Mouse (Mus musculus) forebrain, embryonic 16.5 days (tissue): ENCODE data around the gene Lsm7. TPM values are rescaled to one million over a fixed set of nuclear protein-coding genes. Genes with fewer than 3 reads are reported as not detected.
A peak's percentile ranks its signal among the peaks of the same experiment; 100 is the strongest.

ENCODE experiments used
- ATAC-seq: fragments of 200-750 bp; cut with Nextera tagmentation; 2 replicates; pipeline ENCODE4 v1.8.0; 2017; ENCODE audit warnings: mild to moderate bottlenecking, moderate library complexity
- H3K27ac ChIP-seq: fragments of 300-500 bp; sonication (generic); 2 replicates; pipeline ENCODE4 v1.5.1; 2014; ENCODE audit warnings: low read length, control low read depth
- H3K27me3 ChIP-seq: fragments of 300-500 bp; sonication (generic); replicated peaks from 2 replicates; pipeline ENCODE4 v1.6.1; 2014; ENCODE audit warnings: low read length; ENCODE audit not compliant: control insufficient read depth, insufficient read depth
- H3K36me3 ChIP-seq: fragments of 300-500 bp; sonication (generic); 2 replicates; pipeline ENCODE4 v1.6.1; 2014; ENCODE audit not compliant: control insufficient read depth, insufficient read depth
- H3K4me1 ChIP-seq: fragments of 300-500 bp; sonication (generic); replicated peaks from 2 replicates; pipeline ENCODE4 v1.6.1; 2014; ENCODE audit warnings: low read length; ENCODE audit not compliant: control insufficient read depth, insufficient read depth
- H3K4me2 ChIP-seq: fragments of 300-500 bp; sonication (generic); 2 replicates; pipeline ENCODE4 v1.6.1; 2014; ENCODE audit warnings: mild to moderate bottlenecking, low read length, control low read depth
- H3K4me3 ChIP-seq: fragments of 300-500 bp; sonication (generic); replicated peaks from 2 replicates; pipeline ENCODE4 v1.5.1; 2014; ENCODE audit warnings: mild to moderate bottlenecking, low read length, control low read depth
- H3K9ac ChIP-seq: fragments of 300-500 bp; sonication (generic); replicated peaks from 2 replicates; pipeline ENCODE4 v1.6.1; 2014; ENCODE audit warnings: low read depth, low read length, control low read depth
- H3K9me3 ChIP-seq: fragments of 300-500 bp; sonication (generic); 2 replicates; pipeline ENCODE4 v1.6.1; 2016; ENCODE audit warnings: low read length; ENCODE audit not compliant: control insufficient read depth
- WGBS: fragments of 180-500 bp; shearing (Covaris S2); extraction: QIAGEN DNeasy Blood & Tissue Kit; methylation state at CpG from one replicate; pipeline ENCODE4 v1.1.7; 2014; 5-methylcytosine and 5-hydroxymethylcytosine counted together
- polyA plus RNA-seq: library from polyadenylated mRNA; unstranded; fragments of >200 nt; fragmentation: Nextera tagmentation; extraction: Ambion mirVana; gene quantifications from 2 replicates; pipeline ENCODE4 v1.2.1, GENCODE M21; 2015

Lsm7 gene
- polyA plus RNA-seq, result 223 and 228 TPM in 2 replicates

DNA sequence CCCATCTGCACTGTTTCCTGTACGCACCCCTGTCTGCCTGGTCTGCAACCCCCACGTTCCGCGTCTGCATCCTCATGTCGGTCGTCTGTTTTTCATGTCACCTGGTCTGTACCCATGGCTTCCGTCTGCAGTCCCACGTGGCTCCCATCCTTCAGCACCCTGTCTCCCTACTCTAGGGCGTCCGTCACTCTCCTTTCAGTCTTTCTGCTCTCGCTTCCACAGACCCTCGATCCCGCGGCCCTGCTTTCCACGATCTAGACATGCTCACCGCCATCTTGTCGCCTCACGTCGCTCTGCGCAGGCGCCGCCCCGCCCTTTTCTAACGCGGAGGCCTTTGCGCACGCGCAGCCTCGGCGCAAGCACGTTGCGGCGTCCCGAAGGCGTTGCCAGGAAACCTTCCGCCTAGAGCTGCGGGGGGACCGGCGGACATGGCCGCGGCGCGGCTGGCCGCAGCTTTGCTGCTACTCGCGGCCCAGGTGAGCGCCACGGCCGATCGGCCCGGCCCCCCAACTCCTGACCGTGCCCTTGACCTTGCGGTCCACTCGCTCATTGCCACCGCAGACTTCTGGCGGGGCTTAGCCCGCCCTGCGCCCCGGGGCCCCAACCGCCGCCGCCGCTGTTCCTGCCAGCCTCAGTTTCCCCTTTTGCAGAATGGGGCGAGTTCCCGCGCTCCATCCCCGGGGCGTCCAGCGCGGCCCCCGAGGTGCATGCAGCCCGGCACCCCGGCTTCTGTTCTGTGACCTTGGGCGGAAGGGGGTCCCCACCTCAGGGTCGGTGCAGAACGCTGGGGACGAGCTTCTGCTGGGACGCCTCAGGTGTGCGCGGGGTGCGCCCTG, at the start of gene Lsm7, which contains the start of gene Sppl2b:
TSS of gene Lsm7 (minus strand) at position 297 of the 836 bp plus-strand sequence.
TSS of gene Sppl2b (plus strand) at position 363 of the 836 bp plus-strand sequence.
- Histone ChIP-seq H3K27ac (peak within 1 kb of the TSS; percentile 78), H3K36me3 (peaks cover 16% of the 10 kb centered on the region), H3K9me3 (no peaks in the 10 kb centered on the region), H3K4me3 (peak within 1 kb of the TSS; percentile 69), H3K9ac (peak within 1 kb of the TSS; percentile 84), H3K27me3 (no peaks in the 10 kb centered on the region), H3K4me2 (peak within 1 kb of the TSS; percentile 99), H3K4me1 (peaks cover 30% of the 10 kb centered on the region)
- WGBS, result under 1% methylated on average over 81 of the region's 81 CpGs
- peak; percentile 88 for ATAC-seq

DNA sequence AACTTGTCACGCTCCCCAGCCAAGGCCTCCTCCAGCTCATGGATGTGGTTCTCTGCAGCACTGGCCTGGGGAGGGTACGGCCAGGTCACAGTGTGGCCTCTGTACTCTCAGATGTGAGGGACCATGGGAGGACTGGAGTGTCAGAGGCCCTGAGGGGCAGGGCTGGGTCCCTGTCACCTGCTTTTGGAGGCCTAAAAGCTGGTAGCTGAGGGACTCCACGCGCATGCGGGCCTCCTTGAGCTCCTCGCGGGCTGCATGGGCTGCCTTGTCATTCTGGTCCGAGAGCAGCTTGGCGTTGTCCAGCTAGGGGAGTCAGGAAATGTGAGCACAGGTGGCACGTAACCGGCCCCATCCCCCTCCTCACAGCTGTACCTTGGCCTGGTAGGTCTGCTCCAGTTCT, 49.7 kb upstream of the Lsm7 start:
- peaks cover 3% of the 10 kb centered on the region for H3K4me1 ChIP-seq
- peaks cover 29% of the 10 kb centered on the region for H3K36me3 ChIP-seq
- H3K27ac ChIP-seq, result no peak overlapping the region
- 92% methylated on average over 11 of the region's 11 CpGs for WGBS
- no peaks in the 10 kb centered on the region for H3K27me3 ChIP-seq
- no peak for ATAC-seq
- no peaks in the 10 kb centered on the region for H3K9me3 ChIP-seq
- no peak overlapping the region for H3K4me3 ChIP-seq
- no peak overlapping the region for H3K4me2 ChIP-seq
- H3K9ac ChIP-seq, result no peak overlapping the region

DNA sequence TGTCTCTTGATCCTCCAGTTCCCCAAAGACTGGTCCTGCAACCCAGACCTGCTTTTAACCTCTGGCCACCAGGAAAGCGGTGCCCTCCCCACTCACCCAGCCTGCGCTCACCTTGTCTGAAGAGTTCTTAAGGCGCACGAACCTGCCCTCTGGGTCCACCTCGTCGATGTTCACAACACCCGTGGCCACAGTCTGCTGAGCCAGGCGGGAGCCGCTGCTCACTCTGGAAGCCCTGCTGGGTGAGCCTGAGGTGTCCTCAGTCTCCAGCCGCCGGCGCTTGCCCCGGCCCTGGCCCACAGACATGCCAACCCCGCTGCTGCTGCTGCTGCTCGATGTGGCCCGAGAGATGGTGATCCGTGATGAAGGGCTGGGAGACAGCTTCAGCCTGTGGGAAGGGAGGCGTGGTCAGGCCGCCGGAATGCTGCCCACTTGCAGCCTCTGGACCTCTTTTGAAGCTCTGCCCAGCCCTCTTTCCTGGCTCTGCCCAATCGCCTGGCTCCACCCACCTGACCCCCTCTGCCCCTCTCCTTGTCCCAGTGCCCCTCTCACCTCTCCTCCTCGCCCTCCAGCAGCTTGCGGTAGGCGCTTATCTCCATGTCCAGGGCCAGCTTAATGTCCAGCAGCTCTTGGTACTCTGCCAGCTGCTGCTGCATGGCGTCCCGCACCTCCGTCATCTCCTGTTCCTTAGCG, 49.1 kb upstream of the Lsm7 start:
- 88% methylated on average over 28 of the region's 28 CpGs for WGBS
- no peaks in the 10 kb centered on the region for H3K27me3 ChIP-seq
- peaks cover 28% of the 10 kb centered on the region for H3K36me3 ChIP-seq

DNA sequence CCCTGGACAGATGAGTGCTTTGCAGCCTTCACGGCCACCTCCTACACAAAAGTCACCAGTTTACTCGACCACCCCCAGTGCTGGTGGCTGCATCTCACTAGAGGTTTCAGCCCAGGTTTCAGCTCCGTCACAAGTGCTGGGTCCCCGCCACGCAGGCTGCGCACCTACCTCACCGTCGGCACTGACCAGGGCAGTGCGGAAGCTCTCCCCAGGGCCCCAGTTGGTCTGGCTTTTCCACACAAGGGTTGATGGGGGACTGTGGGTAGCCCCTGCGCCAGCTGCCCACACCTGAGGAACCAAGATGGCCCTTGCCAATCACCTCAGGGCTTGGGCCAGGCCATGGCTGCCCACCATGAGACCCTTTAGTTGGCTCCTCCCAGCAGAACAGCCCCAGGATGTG, 48.3 kb upstream of the Lsm7 start:
- no peak for ATAC-seq
- WGBS, result 92% methylated on average over 10 of the region's 10 CpGs
- Histone ChIP-seq H3K9me3 (no peaks in the 10 kb centered on the region), H3K27ac (no peak overlapping the region), H3K4me3 (no peak overlapping the region), H3K4me1 (peaks cover 12% of the 10 kb centered on the region), H3K36me3 (peaks cover 27% of the 10 kb centered on the region), H3K27me3 (no peaks in the 10 kb centered on the region), H3K9ac (no peak overlapping the region), H3K4me2 (no peak overlapping the region)

More for the DNA sequence above, 49.1 kb upstream of the Lsm7 start:
- Histone ChIP-seq H3K4me1 (peaks cover 9% of the 10 kb centered on the region), H3K9me3 (no peaks in the 10 kb centered on the region), H3K4me3 (no peak overlapping the region), H3K4me2 (no peak overlapping the region), H3K9ac (no peak overlapping the region), H3K27ac (no peak overlapping the region)
- no peak for ATAC-seq

DNA sequence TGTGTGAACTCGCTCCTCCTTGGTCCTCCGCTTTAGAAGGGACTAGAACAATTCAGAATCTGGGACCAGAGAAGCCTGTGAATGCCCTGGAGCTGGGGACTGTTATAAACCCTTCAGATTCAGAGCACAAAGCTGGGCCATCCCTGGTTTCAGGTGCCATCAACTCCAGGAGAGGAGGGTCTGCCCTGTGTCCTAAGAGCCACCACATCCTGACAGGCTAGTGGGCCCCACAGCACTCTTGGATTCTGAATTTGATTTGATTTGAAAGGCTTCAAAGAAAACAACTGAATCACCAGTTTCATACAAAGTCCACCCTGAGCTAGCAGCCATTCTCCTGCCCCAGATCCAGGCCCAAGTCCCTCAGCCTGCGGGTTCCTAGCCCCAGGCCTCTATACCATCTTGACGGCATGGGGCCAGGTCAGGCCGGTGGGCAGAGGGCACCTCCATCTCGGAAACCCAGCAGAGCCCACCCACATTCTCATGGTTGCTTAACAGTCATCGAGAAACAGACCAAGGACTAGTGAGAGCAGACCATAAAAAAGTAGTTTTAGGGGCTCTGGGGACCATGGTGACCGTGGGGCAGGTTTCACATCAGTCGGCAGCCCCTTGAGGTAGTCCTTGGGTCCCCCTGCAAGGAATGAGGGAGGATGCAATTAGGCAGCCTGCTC, 47.4 kb upstream of the Lsm7 start:
- no peak for ATAC-seq
- no peak overlapping the region for H3K4me2 ChIP-seq
- no peak overlapping the region for H3K9ac ChIP-seq
- no peaks in the 10 kb centered on the region for H3K27me3 ChIP-seq
- 94% methylated on average over 9 of the region's 9 CpGs for WGBS
- no peaks in the 10 kb centered on the region for H3K9me3 ChIP-seq
- H3K4me3 ChIP-seq, result no peak overlapping the region
- H3K4me1 ChIP-seq, result peaks cover 14% of the 10 kb centered on the region
- H3K27ac ChIP-seq, result no peak overlapping the region
- peaks cover 27% of the 10 kb centered on the region for H3K36me3 ChIP-seq

DNA sequence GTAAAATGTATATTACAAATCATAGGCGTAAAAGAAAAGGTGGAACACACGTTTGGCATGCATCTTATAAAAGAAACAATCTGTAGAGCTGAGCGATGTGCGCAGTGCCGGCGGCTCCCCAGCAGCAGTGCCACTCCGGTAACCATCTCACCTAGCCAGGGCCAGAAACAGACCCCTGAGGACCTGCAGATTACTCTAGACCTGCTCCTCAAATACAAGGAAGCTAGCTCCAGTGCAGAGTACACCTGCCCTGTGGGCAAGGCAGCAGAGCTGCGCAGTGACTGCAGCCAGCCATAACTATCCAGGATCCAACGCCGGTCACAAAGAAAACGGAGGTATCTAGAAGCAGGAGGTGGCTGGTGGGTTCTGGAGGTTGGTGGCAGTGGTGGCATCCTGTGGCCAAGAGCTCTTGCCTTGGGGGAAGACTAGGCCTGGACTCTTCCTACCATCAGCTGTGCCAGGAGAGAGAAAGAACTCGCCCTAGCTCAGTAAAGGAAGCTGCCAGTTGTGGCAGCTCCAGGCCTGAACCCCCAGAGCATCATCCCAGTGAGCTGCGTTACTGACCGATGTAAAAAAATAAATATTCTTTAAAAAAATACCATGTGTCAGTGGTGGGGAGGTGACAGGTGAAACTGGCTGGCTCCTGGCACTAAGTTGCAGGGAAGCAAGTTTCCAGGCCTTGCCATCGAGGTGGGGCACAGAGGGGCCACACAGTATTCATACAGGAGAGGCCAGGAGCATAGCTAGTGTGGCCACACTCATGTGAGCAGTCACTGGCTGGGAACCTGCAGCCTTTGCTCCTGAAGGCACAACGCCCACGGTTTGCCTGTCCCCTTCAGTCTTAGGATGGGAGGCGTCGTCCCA, 46.6 kb upstream of the Lsm7 start:
- Histone ChIP-seq H3K4me3 (no peak overlapping the region), H3K4me1 (peaks cover 14% of the 10 kb centered on the region), H3K27ac (no peak overlapping the region), H3K9ac (no peak overlapping the region), H3K27me3 (no peaks in the 10 kb centered on the region), H3K36me3 (peaks cover 27% of the 10 kb centered on the region), H3K4me2 (peak overlapping the region; percentile 40), H3K9me3 (no peaks in the 10 kb centered on the region)
- 91% methylated on average over 19 of the region's 19 CpGs for WGBS
- ATAC-seq, result no peak

DNA sequence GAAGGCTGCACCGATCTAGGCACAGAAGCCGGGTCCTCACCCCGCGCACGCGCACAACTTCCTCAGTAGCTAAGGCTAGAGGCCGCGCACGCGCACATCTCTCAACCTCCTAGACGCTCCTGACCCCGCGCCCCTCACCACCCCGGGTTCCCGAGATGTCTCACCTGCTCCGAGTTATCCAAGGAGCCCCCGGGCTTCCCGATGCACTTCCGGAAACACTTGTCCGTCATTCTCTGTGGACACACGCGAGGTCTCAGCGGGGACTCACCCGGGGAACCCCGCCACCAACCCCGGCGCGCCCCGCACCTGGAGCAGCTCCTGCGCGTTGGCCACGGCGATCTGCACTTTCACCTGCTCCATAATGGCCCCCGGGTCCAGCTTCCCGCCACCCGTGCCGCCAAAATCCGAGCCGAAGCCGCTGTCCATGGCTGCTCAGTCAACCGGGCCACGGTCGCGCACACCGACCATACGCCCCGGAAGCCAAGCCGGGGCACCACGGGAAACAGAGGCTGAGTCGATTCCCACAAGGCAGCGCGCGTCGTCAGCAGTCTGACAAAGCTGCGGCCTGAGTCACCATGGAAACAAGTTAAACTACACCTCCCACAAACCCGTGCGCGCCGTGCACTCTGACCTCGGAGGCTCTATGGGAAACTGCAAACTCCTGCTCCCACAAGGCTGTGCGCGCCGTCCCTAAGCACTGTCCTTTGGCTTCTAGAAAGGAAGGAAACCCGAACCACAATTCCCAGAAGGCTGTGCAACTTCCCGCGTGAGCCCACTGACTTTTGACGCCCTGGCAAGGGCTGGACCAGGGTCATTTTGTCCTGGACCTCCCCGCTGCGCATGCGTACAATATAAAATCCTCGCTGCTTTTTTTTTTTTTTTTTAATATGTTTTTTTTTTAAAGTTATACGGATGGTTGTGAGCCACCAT, 45.6 kb upstream of the Lsm7 start, which contains the start of gene Timm13:
TSS of gene Timm13 (minus strand) at position 652 of the 930 bp plus-strand sequence.
- Histone ChIP-seq H3K27ac (peak within 1 kb of the TSS; percentile 88), H3K4me2 (peak within 1 kb of the TSS; percentile 91), H3K9ac (peak within 1 kb of the TSS; percentile 87), H3K36me3 (peaks cover 18% of the 10 kb centered on the region), H3K4me1 (peaks cover 14% of the 10 kb centered on the region), H3K27me3 (no peaks in the 10 kb centered on the region), H3K4me3 (peak within 1 kb of the TSS; percentile 92), H3K9me3 (no peaks in the 10 kb centered on the region)
- peak; percentile 96 for ATAC-seq
- under 1% methylated on average over 72 of the region's 72 CpGs for WGBS
